Mouse (Mus musculus) hindbrain, embryonic 16.5 days (tissue): ENCODE measurements around the gene Dusp22. TPM values are rescaled to one million over a fixed set of nuclear protein-coding genes. Genes with fewer than 3 reads are reported as not detected.

Experiments
- ATAC-seq: fragments of 200-750 bp; cut with Nextera tagmentation; 2 replicates; pipeline ENCODE4 v1.8.0; 2017; ENCODE audit warnings: moderate TSS enrichment, moderate library complexity
- H3K27ac ChIP-seq: fragments of 300-500 bp; sonication (generic); 2 replicates; pipeline ENCODE4 v1.5.1; 2014; ENCODE audit warnings: low read depth, mild to moderate bottlenecking, control low read depth, low read length, moderate library complexity
- H3K27me3 ChIP-seq: fragments of 300-500 bp; sonication (generic); replicated peaks from 2 replicates; pipeline ENCODE4 v1.6.1; 2014; ENCODE audit warnings: low read length; ENCODE audit not compliant: control insufficient read depth, insufficient read depth
- H3K36me3 ChIP-seq: fragments of 300-500 bp; sonication (generic); 2 replicates; pipeline ENCODE4 v1.6.1; 2014; ENCODE audit warnings: mild to moderate bottlenecking, low read length, moderate library complexity, mixed read lengths; ENCODE audit not compliant: control insufficient read depth, insufficient read depth
- H3K4me1 ChIP-seq: fragments of 300-500 bp; sonication (generic); 2 replicates; pipeline ENCODE4 v1.6.1; 2014; ENCODE audit warnings: low read depth, low read length; ENCODE audit not compliant: control insufficient read depth, insufficient read depth
- H3K4me2 ChIP-seq: fragments of 300-500 bp; sonication (generic); 2 replicates; pipeline ENCODE4 v1.6.1; 2014; ENCODE audit warnings: mild to moderate bottlenecking, low read length, control low read depth, moderate library complexity
- H3K4me3 ChIP-seq: fragments of 300-500 bp; sonication (generic); 2 replicates; pipeline ENCODE4 v1.5.1; 2014; ENCODE audit warnings: mild to moderate bottlenecking, low read length, control low read depth, moderate library complexity
- H3K9ac ChIP-seq: fragments of 300-500 bp; sonication (generic); 2 replicates; pipeline ENCODE4 v1.6.1; 2014; ENCODE audit warnings: low read depth, mild to moderate bottlenecking, control low read depth, low read length, moderate library complexity
- H3K9me3 ChIP-seq: fragments of 300-500 bp; sonication (generic); 2 replicates; pipeline ENCODE4 v1.6.1; 2014; ENCODE audit warnings: mild to moderate bottlenecking, low read length, moderate library complexity; ENCODE audit not compliant: control insufficient read depth
- WGBS: fragments of 180-500 bp; shearing (Covaris S2); extraction: QIAGEN DNeasy Blood & Tissue Kit; methylation state at CpG from one replicate; pipeline ENCODE4 v1.1.7; 2014; 5-methylcytosine and 5-hydroxymethylcytosine counted together
- polyA plus RNA-seq: library from polyadenylated mRNA; unstranded; fragments of >200 nt; fragmentation: Nextera tagmentation; extraction: Ambion mirVana; gene quantifications from 2 replicates; pipeline ENCODE4 v1.2.1, GENCODE M21; 2015

Dusp22 gene
- polyA plus RNA-seq, 1 experiment from 2014 or later: 20.4 TPM

DNA sequence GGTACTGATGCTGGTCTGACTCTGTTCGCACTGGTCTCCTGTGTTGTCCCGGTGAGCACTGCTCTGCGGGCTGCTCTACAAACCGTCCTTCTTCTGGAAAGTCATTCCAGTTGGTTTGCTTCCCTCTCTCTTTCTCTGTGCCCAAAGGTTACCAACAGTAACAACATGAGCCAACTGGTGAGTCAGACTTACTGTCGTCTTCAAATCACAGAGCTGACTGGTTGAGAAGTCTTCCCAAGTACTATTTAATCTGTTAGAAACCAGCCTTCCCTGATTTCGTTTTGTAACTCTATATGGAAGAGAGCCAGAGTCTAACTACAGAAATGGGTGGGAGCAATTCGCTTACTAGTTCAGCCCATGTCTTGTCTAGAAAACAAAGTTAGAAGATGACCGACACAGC, 5.5 kb downstream of the Dusp22 start:
- Histone ChIP-seq H3K27ac (no peak overlapping the region), H3K27me3 (no peaks in the 10 kb centered on the region), H3K36me3 (no peaks in the 10 kb centered on the region), H3K4me2 (no peak overlapping the region), H3K9ac (no peak overlapping the region), H3K4me1 (peaks cover 5% of the 10 kb centered on the region; the same call in 1 of the 2 replicates), H3K4me3 (no peak overlapping the region), H3K9me3 (no peaks in the 10 kb centered on the region)
- 93% methylated on average over 8 of the region's 8 CpGs for WGBS
- ATAC-seq: no peak

DNA sequence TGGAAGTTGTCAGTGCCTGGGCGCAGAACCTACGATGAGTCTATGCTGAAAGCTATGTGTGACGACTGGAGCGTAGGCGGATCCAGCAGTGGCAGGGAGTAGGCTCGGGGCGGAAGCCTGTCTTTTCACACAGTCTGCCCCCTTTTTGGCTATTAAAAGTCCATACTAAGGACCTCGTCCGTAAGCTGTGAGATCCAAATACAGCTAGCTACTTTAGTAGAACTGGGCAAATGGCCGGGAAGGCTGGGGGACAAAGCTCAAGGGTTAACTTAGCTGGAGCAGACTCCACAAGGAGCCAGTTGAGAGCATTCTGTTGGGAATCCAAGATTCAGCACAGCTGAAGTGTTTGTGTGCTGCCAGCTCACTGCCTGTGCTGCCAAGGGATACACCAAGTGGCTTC, 6.7 kb downstream of the Dusp22 start:
- WGBS: 91% methylated on average over 10 of the region's 10 CpGs
- ATAC-seq: no peak
- H3K4me2 ChIP-seq: no peak overlapping the region
- no peak overlapping the region for H3K4me3 ChIP-seq
- H3K4me1 ChIP-seq: no peaks in the 10 kb centered on the region; the same call in 1 of the 2 replicates
- H3K9me3 ChIP-seq: no peaks in the 10 kb centered on the region
- no peaks in the 10 kb centered on the region for H3K27me3 ChIP-seq
- H3K36me3 ChIP-seq: no peaks in the 10 kb centered on the region
- H3K9ac ChIP-seq: no peak overlapping the region
- no peak overlapping the region for H3K27ac ChIP-seq

DNA sequence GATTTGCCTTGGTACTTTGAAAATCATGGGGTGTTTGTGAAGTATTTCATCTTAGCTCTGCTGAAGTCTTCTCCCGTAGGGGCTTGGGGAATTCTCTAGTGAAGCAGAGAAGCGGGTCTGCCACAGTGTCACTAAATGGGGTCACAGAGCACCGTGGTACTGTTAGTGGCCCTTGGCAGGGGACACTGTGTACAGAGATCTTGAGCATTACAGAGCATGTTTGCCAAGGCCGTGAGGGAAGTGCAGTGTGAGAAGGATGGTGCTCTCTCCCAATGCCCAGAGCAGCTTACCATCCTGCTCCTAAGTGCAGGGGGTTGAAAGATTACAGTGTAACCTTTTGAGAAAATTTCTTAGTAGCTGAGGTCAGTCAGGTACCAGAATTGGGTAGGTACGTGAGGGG, 8.5 kb downstream of the Dusp22 start:
- H3K27ac ChIP-seq: no peak overlapping the region
- no peak for ATAC-seq
- WGBS: 89% methylated on average over 5 of the region's 5 CpGs

DNA sequence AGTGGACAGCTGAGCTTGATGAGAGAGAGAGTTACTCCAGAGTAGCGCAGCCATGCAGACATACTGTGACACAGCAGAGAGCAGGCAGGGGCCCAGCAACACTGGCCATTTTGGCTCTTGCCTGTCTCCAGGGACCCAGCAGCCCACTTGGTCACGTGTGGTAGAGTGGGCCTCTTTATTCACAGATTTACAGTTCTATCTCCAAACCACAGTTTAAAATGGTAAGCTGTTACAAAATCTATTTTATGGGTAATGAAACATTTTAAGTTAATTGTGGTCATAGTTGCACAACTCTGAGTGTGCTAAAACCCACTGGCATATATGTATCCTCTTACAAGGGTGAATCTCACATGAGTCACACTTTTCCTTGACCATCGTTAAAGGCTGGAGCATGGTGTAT, 9.5 kb downstream of the Dusp22 start:
- H3K27ac ChIP-seq: no peak overlapping the region
- no peaks in the 10 kb centered on the region for H3K4me1 ChIP-seq
- H3K27me3 ChIP-seq: no peaks in the 10 kb centered on the region
- no peak overlapping the region for H3K4me2 ChIP-seq
- H3K9ac ChIP-seq: no peak overlapping the region
- no peak overlapping the region for H3K4me3 ChIP-seq
- 87% methylated on average over 3 of the region's 3 CpGs for WGBS
- H3K9me3 ChIP-seq: no peaks in the 10 kb centered on the region
- peaks cover 3% of the 10 kb centered on the region for H3K36me3 ChIP-seq
- no peak for ATAC-seq

More for the DNA sequence above, 8.5 kb downstream of the Dusp22 start:
- no peaks in the 10 kb centered on the region for H3K4me1 ChIP-seq
- H3K9me3 ChIP-seq: no peaks in the 10 kb centered on the region
- no peaks in the 10 kb centered on the region for H3K27me3 ChIP-seq
- H3K9ac ChIP-seq: no peak overlapping the region
- peaks cover 3% of the 10 kb centered on the region for H3K36me3 ChIP-seq
- H3K4me2 ChIP-seq: no peak overlapping the region
- H3K4me3 ChIP-seq: no peak overlapping the region

DNA sequence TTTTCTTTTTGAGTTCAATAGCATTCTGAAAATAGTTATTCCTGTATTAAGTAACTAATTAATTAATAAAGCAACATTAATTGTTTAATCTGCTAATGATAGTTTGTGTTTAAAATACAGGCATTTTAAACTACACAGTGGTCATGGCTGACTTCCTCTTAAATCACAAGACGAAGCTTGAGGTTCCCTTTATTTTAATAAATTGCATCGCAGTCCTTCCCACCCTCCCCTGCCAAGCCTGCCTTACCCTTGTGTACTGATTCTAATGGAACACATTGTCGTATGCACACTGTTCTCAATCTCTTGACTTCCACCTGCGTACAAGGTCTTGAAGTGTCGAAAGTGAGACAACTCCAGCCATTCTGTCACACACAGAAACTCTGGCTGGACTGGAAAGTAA, 14.1 kb downstream of the Dusp22 start:
- Histone ChIP-seq H3K4me3 (no peak overlapping the region), H3K4me2 (no peak overlapping the region), H3K27me3 (no peaks in the 10 kb centered on the region), H3K9ac (no peak overlapping the region), H3K4me1 (no peaks in the 10 kb centered on the region), H3K9me3 (no peaks in the 10 kb centered on the region), H3K27ac (no peak overlapping the region), H3K36me3 (peaks cover 3% of the 10 kb centered on the region)
- ATAC-seq: no peak
- 88% methylated on average over 5 of the region's 5 CpGs for WGBS

DNA sequence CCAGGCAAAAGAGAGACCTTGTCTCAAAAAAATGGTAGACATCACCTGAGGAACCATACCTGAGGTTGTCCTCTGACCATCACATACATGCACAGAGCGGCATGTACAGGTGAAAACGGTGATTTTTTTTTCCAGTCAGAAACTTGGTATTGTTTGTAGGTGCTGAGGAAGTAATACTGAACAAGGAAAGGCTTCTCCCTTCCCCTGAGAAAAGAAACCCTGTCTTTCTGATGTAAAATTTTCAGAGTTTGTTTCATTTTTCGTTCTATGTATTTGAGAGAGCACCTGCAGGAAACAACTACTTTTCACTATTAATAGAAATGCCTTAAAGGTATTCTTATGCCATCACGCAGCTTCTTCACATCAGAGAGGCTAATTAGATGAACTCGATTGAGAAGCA, 19.0 kb downstream of the Dusp22 start:
- no peaks in the 10 kb centered on the region for H3K4me1 ChIP-seq
- H3K9ac ChIP-seq: no peak overlapping the region
- no peak overlapping the region for H3K4me2 ChIP-seq
- no peak overlapping the region for H3K4me3 ChIP-seq
- H3K36me3 ChIP-seq: 0 out of 2 replicates have a peak, but pooled peaks cover 2% of the 10 kb centered on the region
- H3K27me3 ChIP-seq: no peaks in the 10 kb centered on the region
- H3K27ac ChIP-seq: no peak overlapping the region
- no peak for ATAC-seq
- 90% methylated on average over 5 of the region's 5 CpGs for WGBS
- H3K9me3 ChIP-seq: no peaks in the 10 kb centered on the region

DNA sequence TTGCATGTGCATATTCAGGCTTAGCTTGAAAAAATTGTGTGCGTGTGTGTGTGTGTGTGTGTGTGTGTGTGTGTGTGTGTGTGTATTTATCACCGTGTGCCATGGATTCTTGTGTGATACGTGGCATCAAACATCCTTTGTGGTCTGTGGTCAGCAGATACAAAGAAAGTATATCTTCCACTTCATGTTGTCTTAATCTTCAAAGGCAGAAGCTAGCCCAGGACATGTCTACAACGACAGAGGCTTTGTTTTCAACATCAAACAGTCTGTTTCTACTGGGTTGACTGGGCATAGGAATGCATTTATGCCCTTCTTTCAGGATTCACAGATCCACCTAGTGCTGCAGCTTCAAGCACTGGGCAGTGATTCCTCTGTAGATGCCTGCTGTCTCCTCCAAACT, 22.1 kb downstream of the Dusp22 start:
- Histone ChIP-seq H3K36me3 (0 out of 2 replicates have a peak, but pooled peaks cover 2% of the 10 kb centered on the region), H3K4me3 (no peak overlapping the region), H3K4me1 (no peaks in the 10 kb centered on the region), H3K9ac (no peak overlapping the region), H3K27ac (no peak overlapping the region), H3K4me2 (no peak overlapping the region), H3K27me3 (no peaks in the 10 kb centered on the region), H3K9me3 (no peaks in the 10 kb centered on the region)
- WGBS: 76% methylated on average over 4 of the region's 4 CpGs
- ATAC-seq: no peak

DNA sequence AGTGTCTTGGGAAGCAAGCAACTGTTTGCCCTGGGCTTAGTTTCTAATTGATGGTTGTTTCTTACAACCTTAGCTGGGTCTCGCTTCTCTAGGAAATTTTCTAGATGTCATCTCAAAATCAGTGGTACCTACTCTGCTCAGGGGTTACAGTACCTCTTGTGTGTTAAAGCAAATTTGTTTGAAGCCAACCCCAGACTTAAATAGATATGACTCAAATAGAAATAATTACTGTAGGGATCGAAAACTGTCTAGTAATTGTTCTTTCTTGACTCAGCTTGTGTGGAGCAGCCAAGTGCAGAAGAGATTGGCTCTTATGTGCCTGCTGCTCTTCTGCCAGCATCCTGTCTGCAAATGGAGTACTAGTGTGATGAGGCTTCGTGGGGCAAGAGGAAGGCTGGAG, 22.5 kb downstream of the Dusp22 start:
- no peak overlapping the region for H3K4me2 ChIP-seq
- H3K9ac ChIP-seq: no peak overlapping the region
- no peak overlapping the region for H3K27ac ChIP-seq
- no peak overlapping the region for H3K4me3 ChIP-seq
- 85% methylated on average over 3 of the region's 3 CpGs for WGBS
- no peak for ATAC-seq
- H3K27me3 ChIP-seq: no peaks in the 10 kb centered on the region
- 0 out of 2 replicates have a peak, but pooled peaks cover 2% of the 10 kb centered on the region for H3K36me3 ChIP-seq
- no peaks in the 10 kb centered on the region for H3K4me1 ChIP-seq
- H3K9me3 ChIP-seq: no peaks in the 10 kb centered on the region

DNA sequence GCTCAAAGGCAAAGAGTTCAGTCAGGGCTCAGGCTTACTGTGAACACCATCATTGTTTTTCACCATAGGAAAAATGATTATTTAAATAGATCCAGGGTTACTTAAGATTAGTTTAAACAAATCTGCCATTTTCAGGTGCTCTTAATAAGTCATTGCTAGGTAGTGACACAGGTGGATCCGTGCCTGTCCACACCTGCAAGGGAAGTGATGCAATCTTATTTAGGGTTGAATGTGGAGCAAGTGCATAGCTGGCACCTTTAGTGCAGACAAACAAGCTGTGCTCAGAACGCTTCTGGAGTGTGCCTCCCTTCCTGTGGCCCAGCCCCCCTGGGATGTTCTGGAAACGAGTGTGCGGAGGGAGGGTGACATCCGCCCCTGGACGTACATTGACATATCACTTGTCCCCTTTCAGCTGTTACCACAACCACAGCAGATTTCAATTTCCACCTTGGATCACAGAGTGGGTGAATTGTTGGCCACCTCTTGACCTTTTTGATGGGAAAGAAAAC, 24.9 kb downstream of the Dusp22 start:
- H3K9me3 ChIP-seq: no peaks in the 10 kb centered on the region
- no peaks in the 10 kb centered on the region for H3K27me3 ChIP-seq
- H3K9ac ChIP-seq: no peak overlapping the region
- no peaks in the 10 kb centered on the region for H3K4me1 ChIP-seq
- H3K27ac ChIP-seq: no peak overlapping the region
- no peak for ATAC-seq
- no peak overlapping the region for H3K4me2 ChIP-seq
- WGBS: 63% methylated on average over 6 of the region's 6 CpGs
- no peak overlapping the region for H3K4me3 ChIP-seq
- H3K36me3 ChIP-seq: 0 out of 2 replicates have a peak, but pooled peaks cover 2% of the 10 kb centered on the region

DNA sequence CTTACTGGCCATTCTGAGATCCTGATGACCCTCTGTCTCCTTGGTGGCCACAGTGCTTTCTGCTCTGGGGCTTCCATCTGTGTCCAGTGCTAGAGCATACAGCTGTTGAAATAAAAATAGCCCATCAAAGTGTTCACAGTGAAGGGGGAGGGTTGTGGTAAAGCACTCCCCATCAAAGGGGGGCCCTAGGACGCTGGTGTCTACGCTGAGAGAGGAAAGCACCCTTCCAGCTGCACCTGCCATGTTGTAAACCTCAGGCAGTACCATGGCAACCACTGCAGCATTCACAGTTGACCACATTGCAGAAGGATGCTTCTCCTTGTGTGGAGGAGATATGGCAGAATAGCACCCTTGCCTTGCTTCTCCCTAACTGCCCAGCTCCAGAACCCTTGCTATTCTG, 26.2 kb downstream of the Dusp22 start:
- 83% methylated on average over 2 of the region's 2 CpGs for WGBS
- no peaks in the 10 kb centered on the region for H3K4me1 ChIP-seq
- no peak overlapping the region for H3K27ac ChIP-seq
- H3K9me3 ChIP-seq: no peaks in the 10 kb centered on the region
- no peak overlapping the region for H3K4me3 ChIP-seq
- H3K4me2 ChIP-seq: no peak overlapping the region
- ATAC-seq: no peak
- no peak overlapping the region for H3K9ac ChIP-seq
- H3K36me3 ChIP-seq: no peaks in the 10 kb centered on the region
- H3K27me3 ChIP-seq: no peaks in the 10 kb centered on the region
